Mouse (Mus musculus) lung, adult 2 months (tissue): ENCODE measurements at regions not wholly inside any gene's neighbourhood (a gene's known extent, or its start where the extent isn't known, plus 50 kb on each side); places are given as distances from the start of the nearest gene placed in this dataset.

Experiments
- CTCF ChIP-seq: fragments of 200-500 bp; IDR thresholded peaks from 2 replicates; pipeline ENCODE4 v1.5.1; 2011; ENCODE audit warnings: mild to moderate bottlenecking, low read length, control low read depth; ENCODE audit not compliant: insufficient read depth
- POLR2A ChIP-seq: fragments of 200-500 bp; IDR thresholded peaks from 2 replicates; pipeline ENCODE4 v1.6.1; 2011; ENCODE audit warnings: low read depth, mild to moderate bottlenecking, control low read depth, low read length, borderline replicate concordance; ENCODE audit errors: extremely low read depth

- no peak for TF ChIP-seq CTCF
- TF ChIP-seq POLR2A, result no peak
Measured at GRCm38 (mm10) chr11:112345133-112345532, 436.9 kb upstream of the Sox9 start.
